Mouse (Mus musculus) stomach, postnatal 0 days (tissue): ENCODE measurements around the gene Slc4a4.

Source experiments
- CTCF ChIP-seq: IDR thresholded peaks from 2 replicates; pipeline ENCODE4 v1.5.1; 2016; ENCODE audit warnings: antibody characterized with exemption, low read depth, mild to moderate bottlenecking, moderate library complexity
- EP300 ChIP-seq: optimal IDR thresholded peaks from 2 replicates; pipeline ENCODE3; 2016; ENCODE audit warnings: antibody characterized with exemption

DNA sequence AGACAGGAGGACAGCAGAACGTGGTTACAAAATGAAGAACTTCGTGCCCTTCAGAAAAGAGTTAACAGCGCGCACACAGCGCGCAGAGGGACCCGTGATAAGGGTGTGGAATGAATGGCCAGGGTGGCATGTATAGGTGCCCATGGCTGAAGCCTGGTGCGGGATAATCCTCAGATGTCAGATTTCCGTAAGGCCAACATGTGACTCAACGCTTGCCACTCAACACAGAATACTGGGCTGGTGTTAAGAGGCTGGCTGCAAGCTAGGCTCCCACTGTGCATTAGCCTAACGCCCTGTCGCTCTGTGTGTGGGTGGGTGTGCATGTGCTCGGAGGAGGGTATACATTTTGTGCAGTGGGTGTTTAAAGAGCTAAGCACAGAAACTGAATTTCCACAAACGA, 47.3 kb downstream of the Slc4a4 start:
- TF ChIP-seq CTCF (no peak), EP300 (no peak)
